Mouse (Mus musculus) testis, adult 2 months (tissue): ENCODE measurements at regions not wholly inside any gene's neighbourhood (a gene's known extent, or its start where the extent isn't known, plus 50 kb on each side); places are given as distances from the start of the nearest gene placed in this dataset.

Experiments
- CTCF ChIP-seq: fragments of 200-500 bp; IDR thresholded peaks from 2 replicates; pipeline ENCODE4 v1.5.1; 2012; ENCODE audit warnings: low read depth, mild to moderate bottlenecking, inconsistent platforms, low read length, moderate library complexity; ENCODE audit not compliant: control insufficient read depth, insufficient read depth, insufficient replicate concordance
- POLR2A ChIP-seq: fragments of 200-500 bp; IDR thresholded peaks from 2 replicates; pipeline ENCODE4 v1.6.1; 2012; ENCODE audit warnings: low read depth, mild to moderate bottlenecking, inconsistent platforms, low read length, moderate library complexity; ENCODE audit not compliant: control insufficient read depth

DNA sequence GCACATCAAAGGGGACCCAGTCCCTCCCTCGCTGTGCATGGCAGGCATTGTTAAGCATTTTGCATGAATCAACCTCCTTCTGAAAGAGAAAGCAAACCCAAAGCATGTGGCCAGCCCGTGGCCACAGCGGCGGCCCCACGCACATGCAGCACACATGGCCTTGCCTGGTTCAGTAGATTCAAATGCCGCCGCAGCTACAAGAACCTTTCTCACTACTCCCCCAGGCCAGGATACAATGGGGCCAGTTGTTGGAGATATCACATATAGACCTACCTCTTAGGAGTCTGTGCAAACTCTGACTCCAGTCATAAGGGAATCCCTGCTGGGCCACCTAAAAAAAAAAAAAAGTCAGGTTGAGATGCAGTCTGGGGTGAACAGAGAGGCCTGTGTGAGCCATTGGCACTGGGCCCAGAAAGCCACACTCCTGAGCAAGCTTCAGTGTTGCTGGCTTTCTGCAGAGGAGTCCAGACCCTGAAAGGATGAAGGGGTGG is 329.4 kb upstream of the Jarid2 start:
- TF ChIP-seq CTCF (no peak), POLR2A (no peak)
